Mouse (Mus musculus): Measurements from ENCODE around the gene Zdhhc19.
"Not testable (repeated sequence)": the region's sequence is repeated elsewhere in the genome, so short reads cannot be mapped to it uniquely, and the experiment has no call there.

Gene Zdhhc19

GRCm38 (mm10) chr16:32487234-32488111 lies 8.6 kb upstream of the Zdhhc19 start, which contains the start of gene Slc51a:
Gene Slc51a (minus strand): TSS chr16:32487879.
- no peak for DNase-seq (ENCODE audit: low spot score in 2 of 2)

- no peak for DNase-seq (ENCODE audit: low spot score in 2 of 2)
Observed at GRCm38 (mm10) chr16:32488939-32489338, 7.1 kb upstream of the Zdhhc19 start.

- DNase-seq (ENCODE audit: low spot score in 2 of 2), result not testable (repeated sequence)
Observed at GRCm38 (mm10) chr16:32494371-32494770, 1.7 kb upstream of the Zdhhc19 start.

- DNase-seq (ENCODE audit: low spot score in 2 of 2), result no peak
Observed at GRCm38 (mm10) chr16:32498996-32499395, 2.9 kb downstream of the Zdhhc19 start.

- DNase-seq (ENCODE audit: low spot score in 2 of 2), result peak; percentile 87 to 90
Observed at GRCm38 (mm10) chr16:32499430-32500037, 3.5 kb downstream of the Zdhhc19 start.

DNA sequence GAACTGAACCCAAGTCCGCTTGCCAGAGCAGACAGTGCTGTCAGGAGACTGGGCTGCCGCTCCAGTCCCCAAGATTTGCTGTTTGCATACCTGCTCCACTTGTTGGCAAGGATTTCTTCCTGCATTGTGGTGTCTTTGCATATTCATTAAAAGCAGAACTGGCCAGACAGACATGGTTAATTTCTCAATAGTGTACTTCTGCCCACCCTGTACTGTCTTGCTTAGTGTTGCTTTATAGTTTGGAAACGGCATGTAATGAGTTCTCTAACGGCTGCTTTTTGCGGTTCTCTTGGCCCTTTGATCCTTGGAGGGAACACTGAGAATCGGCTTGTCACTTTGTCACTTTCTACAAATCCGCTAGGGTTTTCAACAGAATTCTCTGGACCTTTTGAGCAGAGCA lies 5.4 kb downstream of the Zdhhc19 start:
- no peak for DNase-seq (ENCODE audit: low spot score in 2 of 2)

DNA sequence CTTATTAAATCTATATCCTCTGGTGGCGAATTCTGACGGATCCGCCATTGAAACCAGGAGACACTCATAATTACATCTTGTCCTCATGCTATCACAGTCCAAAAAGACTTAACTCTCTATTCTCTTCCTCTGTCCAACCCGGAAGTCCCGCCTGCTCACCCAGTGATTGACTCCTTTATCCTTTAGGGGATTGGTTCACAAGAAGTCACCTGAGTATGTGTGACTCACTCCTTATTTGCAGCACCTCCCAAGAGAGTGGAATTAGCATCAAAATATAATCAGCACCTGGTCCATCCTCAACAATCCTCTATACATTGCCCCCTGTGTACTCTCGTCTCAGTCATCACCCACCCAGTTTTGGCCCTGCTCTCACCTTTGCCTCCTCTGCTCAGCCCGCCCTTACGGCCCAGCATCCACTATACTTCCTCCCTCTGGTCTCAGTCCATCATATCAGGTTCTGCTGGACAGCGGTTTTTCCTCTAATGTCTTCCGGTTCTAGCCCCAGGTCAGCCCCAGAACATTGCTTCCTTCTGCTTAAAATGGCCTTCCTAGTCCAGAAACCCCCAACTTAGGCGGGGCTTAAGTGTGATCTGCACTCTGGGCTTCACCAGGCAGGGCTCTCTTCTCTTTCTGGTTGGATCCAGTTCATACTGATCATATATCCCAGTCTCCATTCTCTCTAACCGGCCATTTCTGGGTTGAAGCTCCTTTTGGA lies 6.7 kb downstream of the Zdhhc19 start:
- no peak for DNase-seq (ENCODE audit: low spot score in 2 of 2)

DNA sequence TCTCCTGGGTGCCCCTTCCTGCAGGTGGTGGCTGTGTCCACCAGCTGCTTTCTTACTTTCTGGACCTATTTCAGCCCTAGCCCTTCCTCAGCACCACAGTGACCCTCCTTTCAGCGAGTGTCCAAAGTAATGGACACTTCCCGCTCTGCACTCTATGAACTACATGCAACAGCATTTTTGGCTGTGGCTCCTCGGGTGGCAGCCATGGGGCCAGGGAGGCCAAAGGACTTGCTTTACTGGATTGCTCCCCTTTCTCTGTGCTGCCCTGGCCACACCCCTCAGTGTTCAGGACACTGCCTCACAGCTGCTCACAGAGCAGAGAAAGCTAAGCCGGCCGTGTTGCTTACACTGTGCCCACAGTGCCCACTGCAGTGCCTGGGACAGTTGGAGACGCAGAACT lies 7.6 kb downstream of the Zdhhc19 start:
- no peak for DNase-seq (ENCODE audit: low spot score in 2 of 2)

DNA sequence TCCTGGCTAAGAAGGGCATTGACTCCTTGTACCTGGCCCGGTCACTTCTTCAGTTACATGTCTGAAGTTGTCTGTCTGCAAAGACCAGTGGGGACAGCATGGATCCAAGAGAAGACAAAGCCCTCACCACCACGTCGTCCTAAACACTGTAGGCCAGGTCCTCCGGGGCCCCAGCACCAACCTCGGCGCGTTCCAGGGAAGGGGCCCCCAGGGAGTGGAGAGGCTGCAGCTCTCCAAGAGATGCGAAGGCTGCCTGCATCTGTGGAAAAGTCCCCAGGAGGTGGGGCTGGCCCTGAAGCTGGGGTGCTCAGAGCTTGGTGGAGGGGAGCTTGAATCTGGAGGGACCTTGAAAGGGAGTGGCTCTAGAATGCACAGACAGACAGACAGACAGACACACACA lies 10.2 kb downstream of the Zdhhc19 start:
- no peak for DNase-seq (ENCODE audit: low spot score in 2 of 2)

DNA sequence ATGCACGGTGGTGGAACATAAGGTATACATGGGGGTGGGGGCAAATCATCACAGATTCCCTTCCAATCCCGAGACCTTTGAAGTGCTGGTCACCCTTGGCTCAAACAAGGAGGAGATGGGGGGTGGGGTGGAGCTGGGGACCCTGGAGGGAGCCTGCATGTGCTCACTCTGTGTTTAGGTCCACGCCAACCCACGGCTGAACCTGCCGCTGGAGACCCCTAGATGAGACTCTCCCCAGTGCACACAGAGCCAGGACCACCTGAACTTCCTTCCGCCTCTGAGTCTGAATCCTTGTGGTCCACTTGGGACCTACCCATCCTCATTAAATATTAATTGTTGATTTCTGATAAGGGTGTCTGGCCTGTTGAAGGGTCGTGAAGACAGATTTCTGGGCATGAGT lies 10.8 kb downstream of the Zdhhc19 start:
- DNase-seq (ENCODE audit: low spot score in 2 of 2), result no peak

GRCm38 (mm10) chr16:32507407-32507806 lies 11.3 kb downstream of the Zdhhc19 start:
- DNase-seq (ENCODE audit: low spot score in 2 of 2), result peak in 1 of 2 experiments; percentile 73

GRCm38 (mm10) chr16:32508035-32508434 lies 12.0 kb downstream of the Zdhhc19 start:
- DNase-seq (ENCODE audit: low spot score in 2 of 2), result no peak

DNA sequence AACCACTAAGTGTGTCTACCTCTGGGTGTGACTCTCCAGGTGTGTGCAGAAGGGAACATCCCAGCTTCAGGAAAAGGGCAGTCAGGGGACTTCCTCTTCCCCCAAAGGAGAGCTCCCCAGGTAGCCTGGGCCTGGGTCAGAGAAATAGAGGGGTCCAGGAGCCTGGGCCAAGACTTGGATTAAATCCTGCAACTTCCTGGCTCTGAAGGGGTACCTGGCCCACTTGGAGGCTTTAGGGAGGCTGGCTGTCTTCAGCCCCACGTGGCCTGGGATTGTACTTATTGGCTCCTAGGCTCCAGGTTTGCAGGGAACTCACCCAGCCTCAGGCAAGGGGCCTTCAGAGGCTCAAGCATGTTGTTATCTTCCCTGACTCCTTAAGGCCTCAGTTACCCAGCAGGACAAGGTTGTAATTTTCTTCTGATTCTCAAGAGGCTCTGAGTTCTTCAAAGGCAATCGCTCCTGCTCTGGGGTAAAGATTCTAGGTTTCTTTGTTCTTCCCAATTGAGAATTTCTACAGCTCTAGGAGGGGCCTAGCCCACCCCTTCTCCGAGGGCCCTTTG lies 12.5 kb downstream of the Zdhhc19 start:
- no peak for DNase-seq (ENCODE audit: low spot score in 2 of 2)

- no peak for DNase-seq (ENCODE audit: low spot score in 2 of 2)
Observed at GRCm38 (mm10) chr16:32509066-32509942, 13.2 kb downstream of the Zdhhc19 start.

DNA sequence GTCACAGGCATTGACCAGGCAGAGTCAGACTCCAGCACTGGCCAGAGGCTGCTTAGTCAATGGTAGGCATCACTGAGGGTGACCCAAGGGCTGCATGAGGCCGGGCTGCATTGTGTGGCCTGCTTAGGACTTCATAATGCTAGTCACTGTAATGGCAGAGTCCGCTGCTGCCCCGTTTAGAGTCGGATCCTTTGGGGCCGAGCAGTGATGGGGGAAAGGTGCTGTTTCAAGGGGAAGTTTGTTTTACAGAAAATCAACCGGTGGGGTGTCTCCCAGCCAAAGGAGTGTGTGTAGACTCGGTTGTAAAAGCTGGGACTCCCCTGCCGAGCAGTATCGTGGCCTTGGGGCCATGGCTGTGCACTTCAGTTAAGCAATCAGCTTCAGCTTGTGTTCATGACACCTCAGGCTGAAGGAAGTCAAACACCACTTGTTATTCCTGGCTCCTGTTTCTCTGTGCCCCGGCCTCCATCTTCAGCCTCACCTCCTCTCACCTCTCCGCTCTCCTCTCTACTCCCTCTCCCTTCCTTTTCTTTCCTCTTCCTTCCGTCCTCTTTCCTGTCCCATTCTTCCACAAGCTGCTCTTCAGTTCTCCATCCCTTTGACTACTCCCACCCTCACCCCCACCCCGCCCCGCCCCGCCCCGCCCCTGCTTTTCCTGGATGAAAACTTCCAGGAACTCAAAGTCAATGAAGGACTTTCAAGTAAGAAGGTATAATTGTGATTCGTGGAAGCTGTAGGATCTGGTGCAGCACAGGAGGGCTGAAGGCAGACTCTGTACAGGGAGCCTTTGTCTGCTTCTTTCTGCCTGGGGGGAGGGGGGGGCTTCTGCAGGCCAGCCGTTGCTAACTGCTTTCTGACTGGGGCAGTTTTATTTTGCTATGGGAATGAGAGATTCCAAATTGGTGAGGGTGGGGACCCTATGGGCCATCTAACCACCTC lies 14.6 kb downstream of the Zdhhc19 start:
- DNase-seq (ENCODE audit: low spot score in 2 of 2), result no peak

- no peak for DNase-seq (ENCODE audit: low spot score in 2 of 2)
Observed at GRCm38 (mm10) chr16:32511338-32511734, 15.3 kb downstream of the Zdhhc19 start.

DNA sequence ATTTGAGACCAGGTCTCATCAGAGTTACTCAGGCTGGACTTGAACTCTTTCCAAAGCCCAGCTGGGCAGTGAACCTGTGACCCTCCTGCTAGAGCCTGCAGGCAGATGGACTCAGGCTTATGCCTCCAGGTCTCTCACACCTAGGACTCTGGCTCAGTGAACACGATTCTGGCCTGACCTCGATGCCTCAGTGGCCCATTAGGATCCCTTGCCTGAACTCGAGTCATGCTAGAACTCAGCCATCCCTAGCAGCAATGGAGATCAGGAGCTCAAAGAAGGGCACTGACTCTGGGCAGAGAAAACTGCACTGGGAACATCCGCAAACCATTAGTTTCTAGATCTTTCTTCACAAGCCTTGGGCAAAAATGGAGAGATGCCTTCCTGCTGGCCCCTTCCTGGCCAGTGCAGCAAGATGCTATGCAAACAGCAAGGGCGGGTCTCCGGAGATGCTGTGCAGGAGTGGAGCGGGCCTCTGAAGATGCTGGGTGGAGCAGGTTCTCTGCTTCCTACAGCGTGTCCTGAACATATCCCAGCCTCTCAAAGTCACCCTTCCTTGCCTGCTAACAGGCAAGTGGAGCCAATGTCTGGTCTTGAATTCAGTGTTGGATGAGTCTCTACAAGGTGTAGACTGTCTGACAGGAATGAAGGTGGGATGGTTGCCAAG lies 15.9 kb downstream of the Zdhhc19 start:
- no peak for DNase-seq (ENCODE audit: low spot score in 2 of 2)

DNA sequence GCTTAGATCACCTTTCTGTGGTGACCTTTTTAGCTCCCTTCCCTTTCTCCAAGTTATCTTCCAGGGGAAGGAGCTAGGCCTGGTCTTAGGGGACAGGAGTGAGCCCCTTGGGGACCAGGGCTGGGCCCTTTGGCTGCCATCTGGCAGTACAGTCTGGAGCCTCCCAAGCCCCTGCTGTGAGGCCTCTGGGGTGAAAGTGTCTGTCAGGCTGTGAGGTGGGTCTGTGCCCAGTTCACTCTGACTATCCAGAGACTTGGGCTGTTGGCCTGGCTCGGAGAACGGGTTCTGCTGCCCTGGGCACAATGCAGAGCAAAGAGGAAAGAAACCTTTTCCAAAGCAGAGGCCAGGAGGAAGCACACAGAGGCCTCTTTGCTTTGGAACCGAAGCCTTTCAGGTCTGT lies 16.9 kb downstream of the Zdhhc19 start:
- DNase-seq (ENCODE audit: low spot score in 2 of 2), result no peak

- no peak for DNase-seq (ENCODE audit: low spot score in 2 of 2)
Observed at GRCm38 (mm10) chr16:32513401-32513800, 17.3 kb downstream of the Zdhhc19 start.

DNA sequence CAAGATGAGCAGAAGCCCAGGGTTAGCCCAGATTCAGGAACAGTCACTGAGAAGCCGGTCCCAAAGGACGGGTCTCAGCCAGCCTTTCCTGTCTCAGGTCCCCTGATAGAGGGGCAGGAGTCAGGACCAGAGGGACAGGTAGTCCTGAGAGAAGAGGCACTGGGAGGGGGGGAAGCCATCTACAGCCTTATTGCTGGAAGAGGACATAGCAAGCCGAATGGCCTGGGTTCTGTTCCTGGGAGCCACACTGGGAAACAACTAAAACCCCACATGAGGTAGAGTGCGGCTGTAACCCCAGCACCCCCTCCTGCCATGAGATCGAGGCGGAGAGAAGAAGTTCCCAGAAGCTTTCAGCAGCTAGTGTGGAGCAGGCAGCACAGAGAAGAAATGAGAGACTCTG lies 17.9 kb downstream of the Zdhhc19 start:
- no peak for DNase-seq (ENCODE audit: low spot score in 2 of 2)
